Mouse (Mus musculus): ENCODE data around the gene Mtmr10. TPM values are rescaled to one million over a fixed set of nuclear protein-coding genes. Genes with fewer than 3 reads are reported as not detected.

The Mtmr10 gene
- polyA plus RNA-seq, 2 experiments from 2014 or later, result 4.5 to 5.0 TPM

DNA sequence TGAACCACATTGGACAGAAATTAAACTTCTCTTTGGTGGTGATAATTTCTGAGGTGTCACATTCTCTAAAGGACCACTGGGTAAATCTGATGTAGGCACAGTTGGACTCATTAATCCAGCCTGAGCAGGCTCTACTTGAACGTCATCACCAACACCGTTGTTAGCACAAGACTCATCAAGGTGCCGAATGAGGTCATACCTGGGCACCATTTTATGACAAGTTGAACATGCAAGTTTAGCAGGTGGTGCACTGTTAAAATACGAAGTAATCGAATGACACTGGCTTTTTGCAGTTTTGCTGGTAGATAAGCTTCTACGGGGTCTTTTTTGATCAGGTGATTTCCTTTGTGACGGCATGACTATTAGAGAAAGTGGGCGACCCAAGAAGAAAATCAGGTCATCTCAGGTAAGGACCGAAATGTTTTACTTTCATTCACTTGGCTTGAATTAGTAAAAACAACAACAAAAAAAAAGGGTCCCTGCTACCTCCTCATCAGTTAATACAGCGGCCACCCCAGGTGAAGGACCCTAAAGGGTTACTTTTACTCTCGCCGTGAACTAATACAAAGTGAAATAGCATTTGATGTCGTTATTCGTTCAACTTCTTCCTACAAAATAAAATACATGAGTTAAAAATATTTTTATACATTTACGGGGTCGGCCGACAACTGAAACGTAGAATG is 85.8 kb downstream of the Mtmr10 start:
- ATAC-seq, result no peak

DNA sequence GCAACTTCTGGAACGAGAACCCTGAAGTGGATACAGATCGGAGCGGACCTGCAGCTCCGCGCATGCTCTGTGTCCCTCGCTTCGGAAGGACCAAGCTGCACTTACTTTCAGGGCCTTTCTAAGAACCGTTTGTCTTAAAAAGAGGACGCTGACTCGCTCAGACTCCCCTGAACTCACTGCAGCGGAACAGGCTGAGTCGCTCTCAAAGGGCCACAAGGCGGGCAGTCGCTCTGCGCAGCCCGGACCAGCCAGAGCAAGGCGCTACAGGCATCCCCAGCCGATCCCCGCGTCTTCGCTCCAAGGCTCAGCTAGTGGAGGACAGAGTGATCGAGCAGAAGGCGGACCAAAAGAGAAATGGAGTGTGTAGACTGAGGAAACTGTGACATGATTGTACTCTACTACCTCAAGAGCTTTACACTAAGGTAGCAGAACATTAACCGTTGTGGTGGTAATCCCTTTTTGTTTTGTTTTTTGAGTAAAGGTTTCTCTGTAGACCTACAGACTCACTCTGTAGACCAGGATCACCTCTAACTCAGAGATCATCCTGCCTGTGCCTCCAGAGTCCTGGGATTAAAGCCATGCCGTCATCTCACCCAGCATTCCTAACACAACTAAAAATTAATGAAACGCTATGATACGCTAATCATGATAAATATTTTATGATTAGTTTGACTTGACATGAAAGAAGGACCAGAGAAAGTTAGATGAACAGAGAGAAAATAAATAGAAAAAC is 86.5 kb downstream of the Mtmr10 start, which contains the start of gene Fan1:
TSS of gene Fan1 (minus strand) at position 266 of the 733 bp plus-strand sequence.
- ATAC-seq, result peak; percentile 97

Other genes starting within 250 kb of the Mtmr10 start
- gene Trpm1, start 133.8 kb upstream of the Mtmr10 start, polyA plus RNA-seq (2017; shearing (Covaris generic)), result 1 to 10 TPM; 4.6 to 7.4 TPM
- 1 to 10 TPM; 4.1 to 4.6 TPM for gene Fan1, start 86.4 kb downstream of the Mtmr10 start, polyA plus RNA-seq (2017; shearing (Covaris generic))
- gene Mphosph10, start 104.6 kb downstream of the Mtmr10 start, polyA plus RNA-seq (2017; shearing (Covaris generic)), result 10 to 100 TPM; 46.9 to 50.2 TPM
- gene Mcee, start 105.0 kb downstream of the Mtmr10 start, polyA plus RNA-seq (2017; shearing (Covaris generic)), result 10 to 100 TPM; 25.5 to 26.7 TPM
- not detected for gene Apba2, start 214.1 kb downstream of the Mtmr10 start, polyA plus RNA-seq (2017; shearing (Covaris generic))